Mouse (Mus musculus) cerebellum, adult 2 months (tissue): ENCODE measurements around the gene E2f6. TPM values are rescaled to one million over a fixed set of nuclear protein-coding genes. Genes with fewer than 3 reads are reported as not detected.
A peak's percentile ranks its signal among the peaks of the same experiment; 100 is the strongest.

Experiments
- DNase-seq, 2 experiments: peaks; one replicate each; pipeline ENCODE4 v3.0.0; 2021
- H3K27ac ChIP-seq: fragments of 200-500 bp; 2 replicates; pipeline ENCODE4 v1.5.1; 2012; ENCODE audit warnings: low read length, control low read depth, inconsistent platforms; ENCODE audit not compliant: insufficient read depth
- H3K27me3 ChIP-seq: fragments of 200-500 bp; 2 replicates; pipeline ENCODE4 v1.6.1; 2012; ENCODE audit warnings: inconsistent platforms, mild to moderate bottlenecking, low read length, moderate library complexity; ENCODE audit not compliant: control insufficient read depth, insufficient read depth
- H3K4me1 ChIP-seq: fragments of 200-500 bp; 2 replicates; pipeline ENCODE4 v1.6.1; 2011; ENCODE audit warnings: low read length; ENCODE audit not compliant: control insufficient read depth, insufficient read depth
- H3K4me3 ChIP-seq: fragments of 200-500 bp; replicated peaks from 2 replicates; pipeline ENCODE3; 2011; ENCODE audit warnings: mild to moderate bottlenecking, low read depth, low read length, control low read depth; ENCODE audit not compliant: insufficient read depth
- CTCF ChIP-seq: fragments of 200-500 bp; IDR thresholded peaks from 2 replicates; pipeline ENCODE4 v1.5.1; 2011; ENCODE audit warnings: low read depth, mild to moderate bottlenecking, control low read depth, low read length, moderate library complexity, borderline replicate concordance; ENCODE audit not compliant: insufficient read depth
- POLR2A ChIP-seq: fragments of 200-500 bp; IDR thresholded peaks from 2 replicates; pipeline ENCODE4 v1.6.1; 2011; ENCODE audit warnings: low read length, control low read depth, borderline replicate concordance; ENCODE audit not compliant: insufficient read depth
- whole genome bisulfite sequencing: fragments of 180-500 bp; shearing (Covaris S2); methylation state at CpG from one replicate; pipeline ENCODE4 v1.1.7; 2018; 5-methylcytosine and 5-hydroxymethylcytosine counted together
- polyA plus RNA-seq: library from polyadenylated mRNA; depleted of rRNA; stranded (reverse); fragments of >200 nt; gene quantifications from 2 replicates; pipeline ENCODE4 v1.2.3, GENCODE M21; 2012

Gene E2f6
- polyA plus RNA-seq, 1 experiment, result 62.2 TPM

DNA sequence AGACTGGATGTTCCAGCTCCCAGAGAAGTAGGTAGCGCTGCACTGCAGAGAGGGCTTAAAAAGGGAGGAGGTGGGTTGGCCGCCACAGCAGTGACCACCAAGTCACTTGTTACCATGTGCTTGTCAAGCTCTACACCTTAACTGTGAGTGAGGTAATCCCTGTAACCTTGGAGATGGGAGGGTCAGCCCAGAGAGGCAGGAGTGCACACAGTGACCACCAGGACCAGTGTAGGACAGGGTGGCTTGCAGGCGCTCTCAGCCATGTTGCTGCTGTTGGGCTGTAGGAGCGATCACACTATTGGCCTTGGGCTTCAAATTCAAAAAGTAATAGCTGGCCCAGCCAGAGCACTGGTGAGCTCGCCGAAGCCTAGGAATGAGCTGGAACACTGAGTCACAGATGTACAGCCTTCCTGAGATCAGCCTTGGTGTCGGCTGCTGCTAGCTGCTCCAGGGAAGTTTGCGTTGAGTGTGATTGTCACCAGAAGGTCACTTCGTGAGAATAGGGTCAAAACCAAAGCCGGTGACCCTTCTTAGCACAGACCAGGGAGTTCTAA is 11.5 kb downstream of the E2f6 start:
- no peak for DNase-seq
- 97% methylated on average over 10 of the region's 10 CpGs for WGBS
- no peak overlapping the region for H3K4me3 ChIP-seq
- no peak overlapping the region for H3K27ac ChIP-seq
- H3K27me3 ChIP-seq, result no peaks in the 10 kb centered on the region
- no peak for TF ChIP-seq CTCF
- peaks cover 6% of the 10 kb centered on the region; the same call in 1 of the 2 replicates for H3K4me1 ChIP-seq

- no peak for TF ChIP-seq POLR2A
- no peak for TF ChIP-seq CTCF
- peaks cover 6% of the 10 kb centered on the region; the same call in 1 of the 2 replicates for H3K4me1 ChIP-seq
- no peak for DNase-seq
- H3K4me3 ChIP-seq, result no peak overlapping the region
- H3K27me3 ChIP-seq, result no peaks in the 10 kb centered on the region
- no peak overlapping the region for H3K27ac ChIP-seq
- 80% methylated on average over 1 of the region's 1 CpGs for WGBS
These were observed 12.9 kb downstream of the E2f6 start for GRCm38 (mm10) chr12:16823701-16824100.

DNA sequence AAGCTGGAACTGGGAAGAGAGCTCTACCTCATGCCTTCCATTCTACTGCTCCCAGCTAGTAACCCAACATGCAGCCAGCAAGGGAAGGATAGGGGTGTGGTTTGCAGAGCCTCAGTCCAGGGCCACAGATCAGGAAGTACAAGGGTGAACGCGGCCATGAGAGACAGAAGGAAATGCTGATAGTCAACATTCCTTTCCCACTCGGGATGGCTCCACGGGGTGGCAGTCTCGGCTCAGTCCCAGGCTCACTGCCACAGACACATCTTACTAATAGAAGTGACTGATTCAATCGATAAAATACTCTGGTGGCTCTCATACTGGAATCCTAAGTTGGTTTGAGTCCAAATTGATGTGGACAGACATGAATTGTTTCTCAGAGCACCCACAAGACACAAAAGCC is 17.7 kb downstream of the E2f6 start:
- no peak for DNase-seq
- no peaks in the 10 kb centered on the region for H3K27me3 ChIP-seq
- no peak overlapping the region for H3K4me3 ChIP-seq
- peak; percentile 41; the same call in 1 of the 2 replicates for TF ChIP-seq CTCF
- no peak for TF ChIP-seq POLR2A
- H3K4me1 ChIP-seq, result peaks cover 2% of the 10 kb centered on the region; the same call in 1 of the 2 replicates
- no peak overlapping the region for H3K27ac ChIP-seq
- 56% methylated on average over 6 of the region's 6 CpGs for WGBS

DNA sequence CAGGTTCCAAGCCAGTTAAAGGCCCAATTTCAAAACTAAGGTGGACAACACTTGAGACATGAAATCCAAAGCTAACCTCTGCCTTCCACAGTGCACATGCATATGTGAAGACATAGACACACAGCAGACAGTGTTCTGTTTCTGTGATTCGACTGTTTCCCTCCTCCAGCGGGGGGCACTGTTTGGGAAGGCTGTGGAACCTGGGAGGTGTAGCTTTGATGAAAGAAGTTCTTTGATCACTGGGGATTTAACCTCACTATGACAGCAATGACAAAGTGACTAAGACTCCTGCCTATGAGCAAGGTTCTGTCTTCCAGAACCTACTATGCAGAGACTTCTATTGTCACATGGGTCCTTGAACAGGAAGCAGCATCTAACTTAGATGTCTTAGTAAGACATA is 19.0 kb downstream of the E2f6 start:
- 77% methylated on average over 2 of the region's 2 CpGs for WGBS
- TF ChIP-seq CTCF (peak; percentile 36; the same call in 1 of the 2 replicates), POLR2A (no peak)
- Histone ChIP-seq H3K27me3 (no peaks in the 10 kb centered on the region), H3K4me3 (no peak overlapping the region), H3K27ac (no peak overlapping the region), H3K4me1 (peaks cover 2% of the 10 kb centered on the region; the same call in 1 of the 2 replicates)
- DNase-seq, result no peak

DNA sequence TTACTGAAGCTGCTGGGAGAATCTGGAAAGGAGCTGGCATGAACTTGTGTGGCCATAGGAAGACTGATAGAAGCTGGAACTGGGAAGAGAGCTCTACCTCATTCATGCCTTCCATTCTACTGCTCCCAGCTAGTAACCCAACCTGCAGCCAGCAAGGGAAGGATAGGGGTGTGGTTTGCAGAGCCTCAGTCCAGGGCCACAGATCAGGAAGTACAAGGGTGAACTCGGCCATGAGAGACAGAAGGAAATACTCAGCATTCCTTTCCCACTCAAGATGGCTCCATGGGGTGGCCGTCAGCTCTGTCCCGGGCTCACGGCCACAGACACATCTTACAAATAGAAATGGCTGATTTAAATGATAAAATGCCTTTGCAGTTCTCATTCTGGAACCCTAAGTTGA is 20.3 kb downstream of the E2f6 start:
- 80% methylated on average over 4 of the region's 4 CpGs for WGBS

DNA sequence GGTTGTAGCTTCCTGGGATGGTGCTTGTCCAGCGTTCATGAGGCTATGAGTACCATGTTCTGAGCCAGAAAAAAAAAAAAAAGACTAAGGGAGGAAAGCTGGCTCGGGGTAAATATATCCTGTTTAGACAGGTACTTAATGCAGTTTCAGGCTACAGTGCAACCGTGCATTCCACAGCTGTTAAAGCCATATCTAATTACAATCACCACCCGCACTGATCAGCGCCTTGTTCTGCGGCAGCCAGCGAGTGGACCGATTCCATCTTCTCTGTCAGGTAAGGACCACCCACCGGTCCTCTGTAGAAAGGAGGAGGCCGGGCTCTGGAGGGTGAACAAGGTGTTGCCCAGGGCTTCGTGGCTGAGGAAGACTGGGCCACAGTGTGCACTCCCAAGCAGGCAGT is 23.9 kb downstream of the E2f6 start:
- TF ChIP-seq POLR2A (no peak), CTCF (no peak)
- Histone ChIP-seq H3K4me3 (no peak overlapping the region), H3K4me1 (peaks cover 9% of the 10 kb centered on the region; the same call in 1 of the 2 replicates), H3K27me3 (no peaks in the 10 kb centered on the region), H3K27ac (no peak overlapping the region)
- no peak for DNase-seq
- WGBS, result 79% methylated on average over 11 of the region's 11 CpGs

More for the DNA sequence above, 20.3 kb downstream of the E2f6 start:
- H3K4me1 ChIP-seq, result peaks cover 6% of the 10 kb centered on the region; the same call in 1 of the 2 replicates
- no peaks in the 10 kb centered on the region for H3K27me3 ChIP-seq
- H3K27ac ChIP-seq, result no peak overlapping the region
- no peak for DNase-seq
- TF ChIP-seq CTCF (no peak), POLR2A (no peak)
- H3K4me3 ChIP-seq, result no peak overlapping the region

- 9% methylated on average over 9 of the region's 9 CpGs for WGBS
- no peak overlapping the region for H3K4me3 ChIP-seq
These were observed 25.4 kb downstream of the E2f6 start for GRCm38 (mm10) chr12:16836188-16836587.

DNA sequence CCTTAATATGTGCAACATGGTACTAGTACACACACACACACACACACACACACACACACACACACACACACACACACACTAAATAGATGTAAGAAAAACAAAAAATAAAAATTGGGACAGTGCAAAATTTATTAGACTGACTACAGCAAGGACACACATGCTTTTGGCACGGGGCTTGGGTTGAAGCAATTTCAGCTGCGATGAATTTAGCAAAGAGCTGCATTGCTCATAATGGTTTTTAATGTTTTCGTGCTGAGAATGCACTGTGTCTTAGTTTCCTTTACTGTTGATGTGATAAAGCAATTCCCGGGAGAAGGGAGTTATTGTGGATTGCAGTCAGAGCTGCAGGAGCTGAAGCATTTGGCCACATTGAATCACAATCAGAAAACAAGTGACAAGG is 27.0 kb downstream of the E2f6 start:
- H3K27me3 ChIP-seq, result no peaks in the 10 kb centered on the region; the same call in 1 of the 2 replicates
- peaks cover 7% of the 10 kb centered on the region; the same call in 1 of the 2 replicates for H3K4me1 ChIP-seq
- TF ChIP-seq CTCF (no peak), POLR2A (no peak)
- no peak overlapping the region for H3K27ac ChIP-seq
- H3K4me3 ChIP-seq, result no peak overlapping the region
- no peak for DNase-seq
- WGBS, result 83% methylated on average over 4 of the region's 4 CpGs

More at GRCm38 (mm10) chr12:16836188-16836587, 25.4 kb downstream of the E2f6 start:
- Histone ChIP-seq H3K4me1 (peaks cover 9% of the 10 kb centered on the region; the same call in 1 of the 2 replicates), H3K27ac (peak overlapping the region; percentile 84; the same call in 1 of the 2 replicates), H3K27me3 (no peaks in the 10 kb centered on the region)
- DNase-seq, result peak; percentile 79 to 94
- TF ChIP-seq CTCF, result peak; percentile 34; the same call in 1 of the 2 replicates
- peak; percentile 37; the same call in 1 of the 2 replicates for TF ChIP-seq POLR2A
